Mouse (Mus musculus) cortical plate, adult 2 months (tissue): Measurements from ENCODE around the gene Arf1. TPM values are rescaled to one million over a fixed set of nuclear protein-coding genes. Genes with fewer than 3 reads are reported as not detected.

Source experiments
- H3K27ac ChIP-seq: fragments of 200-500 bp; 2 replicates; pipeline ENCODE4 v1.5.1; 2012; ENCODE audit warnings: low read length, control low read depth, inconsistent platforms; ENCODE audit not compliant: insufficient read depth
- H3K4me1 ChIP-seq: fragments of 200-500 bp; 2 replicates; pipeline ENCODE4 v1.6.1; 2011; ENCODE audit warnings: low read length; ENCODE audit not compliant: control insufficient read depth, insufficient read depth
- H3K4me3 ChIP-seq: fragments of 200-500 bp; 2 replicates; pipeline ENCODE4 v1.5.1; 2011; ENCODE audit warnings: mild to moderate bottlenecking, low read length, control low read depth; ENCODE audit not compliant: insufficient read depth
- CTCF ChIP-seq: fragments of 200-500 bp; IDR thresholded peaks from 2 replicates; pipeline ENCODE4 v1.5.1; 2011; ENCODE audit warnings: mild to moderate bottlenecking, control low read depth, low read length; ENCODE audit not compliant: insufficient read depth; ENCODE audit errors: extremely low read depth
- POLR2A ChIP-seq: fragments of 200-500 bp; IDR thresholded peaks from 2 replicates; pipeline ENCODE4 v1.6.1; 2011; ENCODE audit warnings: mild to moderate bottlenecking, low read length, control low read depth; ENCODE audit not compliant: insufficient read depth; ENCODE audit errors: extremely low read depth
- polyA plus RNA-seq: library from polyadenylated mRNA; depleted of rRNA; stranded (reverse); fragments of >200 nt; gene quantifications from 2 replicates; pipeline ENCODE4 v1.2.3, GENCODE M21; 2012; rRNA removed

Arf1 gene
- 569 and 571 TPM in 2 replicates for polyA plus RNA-seq

DNA sequence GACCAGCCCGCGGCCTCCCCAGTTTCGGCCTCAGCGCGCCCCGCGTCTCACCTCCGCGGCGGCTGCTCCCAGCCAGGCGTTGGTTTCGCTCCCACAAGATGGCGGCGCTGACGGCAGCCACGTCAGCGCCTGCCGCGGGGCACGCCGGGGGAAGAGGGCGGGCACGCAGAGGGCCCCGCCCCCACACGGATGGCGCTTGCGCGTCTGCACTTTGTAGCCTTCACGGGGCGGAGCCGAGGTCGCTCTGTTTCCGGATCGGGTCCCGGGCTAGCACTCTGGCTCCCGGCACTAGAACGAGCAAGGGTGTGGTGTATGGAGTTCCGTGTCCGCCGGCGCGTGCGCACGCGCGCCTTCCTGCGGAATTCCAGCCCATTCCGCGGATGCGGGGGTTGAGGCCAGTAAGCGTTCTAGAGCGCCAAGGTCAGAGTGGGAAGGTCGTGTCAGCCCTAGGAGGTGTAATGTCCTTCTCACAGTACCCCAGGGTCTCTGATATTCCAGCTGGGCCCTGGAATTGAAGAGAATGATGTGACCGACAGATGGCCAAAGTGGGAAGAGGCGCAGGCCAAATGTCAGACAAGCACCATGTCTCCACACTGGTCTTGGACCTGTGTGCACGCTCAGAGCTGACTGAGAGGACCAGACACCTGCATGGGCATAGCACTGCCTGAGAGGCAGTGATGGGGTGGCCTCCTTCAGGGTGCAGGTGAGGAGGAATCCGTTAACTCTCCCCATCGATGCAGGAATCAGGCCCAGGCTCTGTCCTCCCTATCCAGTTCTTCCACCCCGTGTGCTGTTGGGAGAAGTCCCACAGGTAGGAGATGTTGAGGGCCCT lies at the start of gene Arf1:
Arf1 (minus strand) TSS at position 149 of the 832 bp plus-strand sequence.
- peak; percentile 68 for TF ChIP-seq POLR2A
- no peak for TF ChIP-seq CTCF
- Histone ChIP-seq H3K27ac (peak within 1 kb of the TSS; percentile 96), H3K4me1 (peaks cover 5% of the 10 kb centered on the region), H3K4me3 (peak within 1 kb of the TSS; percentile 55)

DNA sequence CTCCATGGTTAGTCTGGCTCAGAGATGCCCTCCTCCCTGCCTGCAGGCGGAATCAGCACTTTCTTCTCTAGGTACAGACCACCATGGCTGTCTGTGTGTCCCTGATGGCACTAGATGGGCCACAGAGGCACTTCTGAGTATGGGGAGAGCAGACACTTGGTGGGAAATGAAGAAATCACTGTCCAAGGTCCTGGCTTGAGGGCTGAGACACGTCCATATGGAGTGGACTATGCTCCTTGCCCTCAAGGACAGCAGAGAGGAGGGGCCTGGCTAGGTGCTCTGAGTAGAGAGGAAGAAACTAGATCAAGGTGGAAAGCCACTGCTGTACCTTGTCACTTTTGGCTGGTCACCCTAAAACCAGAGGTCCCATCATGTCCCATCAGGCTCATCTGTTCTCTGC lies 48.8 kb upstream of the Arf1 start:
- no peaks in the 10 kb centered on the region for H3K4me1 ChIP-seq
- H3K4me3 ChIP-seq, result no peak overlapping the region
- no peak overlapping the region for H3K27ac ChIP-seq
- TF ChIP-seq CTCF, result no peak
- no peak for TF ChIP-seq POLR2A

DNA sequence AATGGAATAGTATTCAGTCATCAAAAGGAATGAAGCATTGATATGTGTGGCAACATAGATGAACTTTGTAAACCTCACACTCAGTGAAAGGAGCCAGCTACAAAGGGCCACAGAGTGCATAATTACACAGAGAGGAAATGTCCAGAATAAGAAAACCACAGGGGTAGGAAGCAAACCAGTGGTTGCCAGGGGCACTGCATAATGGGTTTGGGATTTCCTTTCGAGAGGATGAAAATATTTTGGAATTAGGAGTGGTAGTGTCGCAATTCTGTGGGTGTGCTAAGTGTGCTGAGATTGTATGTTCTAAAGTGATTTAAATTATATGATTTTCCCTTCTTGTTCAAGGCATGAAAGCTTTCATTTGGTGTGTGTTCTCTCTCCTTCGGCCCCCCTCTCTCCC lies 46.1 kb upstream of the Arf1 start:
- H3K4me3 ChIP-seq, result no peak overlapping the region
- no peak overlapping the region for H3K27ac ChIP-seq
- H3K4me1 ChIP-seq, result no peaks in the 10 kb centered on the region
- no peak for TF ChIP-seq CTCF
- TF ChIP-seq POLR2A, result no peak

DNA sequence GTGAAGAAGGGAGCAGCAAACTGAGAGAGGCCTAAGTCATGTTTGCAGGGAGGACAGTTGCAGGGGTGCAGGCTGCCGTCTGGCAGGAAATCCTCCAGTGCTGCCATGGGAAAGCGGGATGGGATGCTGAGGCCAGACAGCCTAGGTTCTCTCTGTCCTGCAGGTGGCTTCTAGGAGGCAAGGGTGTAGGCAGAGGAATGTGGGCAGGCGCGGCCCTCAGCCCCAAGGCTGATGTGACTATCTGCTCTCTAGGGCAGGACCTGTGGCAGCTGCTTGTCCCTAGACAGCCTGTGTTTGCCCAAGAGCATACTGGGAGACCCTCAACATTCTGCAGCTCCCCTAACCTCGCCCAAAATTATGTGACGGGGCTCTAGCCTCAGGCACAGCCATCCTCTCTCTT lies 38.7 kb upstream of the Arf1 start:
- H3K4me1 ChIP-seq, result no peaks in the 10 kb centered on the region
- no peak overlapping the region for H3K4me3 ChIP-seq
- no peak overlapping the region for H3K27ac ChIP-seq
- TF ChIP-seq CTCF (no peak), POLR2A (no peak)

DNA sequence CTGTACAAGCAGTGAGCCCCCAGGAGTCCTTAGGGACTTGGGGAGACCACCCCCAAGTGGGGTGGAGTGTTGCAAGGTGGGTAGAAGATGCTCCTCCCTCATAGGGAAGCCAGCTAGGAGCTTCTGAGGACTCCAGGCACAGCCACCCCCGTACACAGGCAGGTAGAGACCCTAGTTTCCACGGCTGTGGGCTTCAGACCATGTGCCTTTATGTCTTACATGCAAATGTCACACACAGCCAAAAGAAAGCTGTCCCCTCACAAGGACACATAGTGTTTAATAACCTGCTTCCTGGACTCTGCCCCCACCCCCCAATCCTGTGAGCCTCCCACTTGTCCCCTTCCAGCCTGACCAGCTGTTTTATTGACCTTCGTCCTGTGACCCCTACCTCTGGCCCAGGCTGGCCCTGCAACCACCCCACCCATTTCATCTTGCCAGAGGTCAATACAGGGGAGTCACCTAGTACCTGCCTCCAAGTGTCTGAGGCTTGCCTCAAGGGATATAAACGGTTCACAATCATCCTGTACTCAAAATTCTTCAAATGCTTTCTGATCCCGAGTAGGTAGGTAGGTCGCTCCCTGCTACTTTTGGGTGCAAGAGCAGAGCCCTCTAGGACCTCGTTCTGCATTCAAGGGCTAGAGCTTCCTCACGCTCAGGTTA lies 37.2 kb upstream of the Arf1 start:
- no peak overlapping the region for H3K4me3 ChIP-seq
- TF ChIP-seq POLR2A, result no peak
- TF ChIP-seq CTCF, result no peak
- no peak overlapping the region for H3K27ac ChIP-seq
- no peaks in the 10 kb centered on the region for H3K4me1 ChIP-seq

DNA sequence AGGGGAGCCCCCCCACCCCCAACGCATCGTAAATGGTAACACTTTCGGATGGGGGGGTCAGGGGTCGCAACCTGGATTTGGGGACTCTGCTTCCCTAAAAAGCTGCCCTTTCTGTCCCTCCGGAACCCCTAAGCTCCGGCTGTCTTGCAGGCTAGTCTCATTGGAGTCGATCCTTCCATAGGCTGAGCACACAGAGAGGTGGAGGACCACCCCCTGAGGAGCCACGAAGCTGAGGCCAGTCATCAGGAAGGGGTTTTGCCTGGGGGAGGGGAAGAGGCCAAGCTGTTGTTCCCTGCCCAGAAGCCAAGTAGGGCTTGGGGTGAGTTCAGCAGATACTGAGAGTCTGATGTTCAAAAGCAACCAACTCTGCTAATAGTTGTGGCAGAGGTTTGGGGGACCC lies 36.5 kb upstream of the Arf1 start:
- Histone ChIP-seq H3K4me3 (peak overlapping the region; percentile 28; the same call in 1 of the 2 replicates), H3K27ac (no peak overlapping the region), H3K4me1 (no peaks in the 10 kb centered on the region)
- TF ChIP-seq CTCF, result no peak

DNA sequence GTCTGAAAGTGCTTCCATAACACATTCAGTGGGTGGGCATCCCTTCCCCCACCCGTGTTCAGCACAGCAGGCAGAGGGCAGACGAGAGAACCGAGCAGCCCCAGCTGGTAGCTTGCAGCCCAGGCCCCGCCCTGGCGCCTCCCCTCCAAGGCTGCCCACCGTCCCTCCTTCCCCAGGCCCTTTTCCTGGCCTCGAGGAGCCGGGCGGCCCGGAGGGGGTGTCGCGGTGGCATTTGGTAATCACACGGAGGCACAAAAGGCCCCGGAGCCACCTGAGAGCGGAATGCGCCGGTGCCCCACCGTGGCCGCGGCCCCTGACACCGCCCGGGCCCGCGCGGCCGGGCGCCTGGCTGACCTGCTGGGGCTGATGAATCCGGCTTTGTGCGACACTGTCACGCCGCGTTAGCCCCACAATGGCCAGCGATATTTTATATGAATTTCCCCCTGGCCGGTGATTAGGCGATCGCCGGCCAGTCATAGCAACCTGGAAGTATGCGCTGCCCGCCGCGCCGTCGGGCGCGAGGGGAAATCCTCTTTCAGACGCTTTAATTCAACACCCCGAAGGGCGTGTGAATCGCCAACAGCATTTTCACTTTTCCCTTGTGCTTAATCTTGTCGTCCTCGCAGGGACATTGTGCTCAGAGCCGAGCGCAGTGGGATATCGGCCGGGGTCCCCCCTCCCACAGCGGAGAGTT lies 35.9 kb upstream of the Arf1 start:
- no peak overlapping the region for H3K27ac ChIP-seq
- no peak for TF ChIP-seq POLR2A
- 0 out of 2 replicates have a peak, but pooled peaks have one; percentile 23 for TF ChIP-seq CTCF
- peak overlapping the region; percentile 28 for H3K4me3 ChIP-seq
- no peaks in the 10 kb centered on the region for H3K4me1 ChIP-seq

DNA sequence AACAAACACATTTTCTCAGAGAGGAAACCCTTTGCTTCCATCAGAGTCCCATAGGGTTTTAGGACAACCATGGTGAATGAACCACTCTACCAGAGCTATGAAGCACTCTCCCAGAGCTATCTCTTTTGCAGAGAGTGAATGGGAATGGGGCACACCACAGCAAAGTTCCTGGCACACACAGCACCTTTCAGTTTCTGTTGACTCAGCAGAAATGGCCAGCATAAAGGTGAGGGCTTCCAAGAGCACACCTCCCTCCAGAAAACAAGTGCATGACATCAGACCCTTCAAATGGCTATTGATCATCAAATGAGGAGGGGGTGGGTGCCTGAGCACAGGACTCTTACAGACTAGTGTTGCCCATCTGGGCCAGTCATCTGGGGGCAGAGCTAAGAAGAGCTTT lies 34.2 kb upstream of the Arf1 start:
- Histone ChIP-seq H3K4me1 (no peaks in the 10 kb centered on the region), H3K27ac (no peak overlapping the region), H3K4me3 (no peak overlapping the region)
- no peak for TF ChIP-seq CTCF
- TF ChIP-seq POLR2A, result no peak

DNA sequence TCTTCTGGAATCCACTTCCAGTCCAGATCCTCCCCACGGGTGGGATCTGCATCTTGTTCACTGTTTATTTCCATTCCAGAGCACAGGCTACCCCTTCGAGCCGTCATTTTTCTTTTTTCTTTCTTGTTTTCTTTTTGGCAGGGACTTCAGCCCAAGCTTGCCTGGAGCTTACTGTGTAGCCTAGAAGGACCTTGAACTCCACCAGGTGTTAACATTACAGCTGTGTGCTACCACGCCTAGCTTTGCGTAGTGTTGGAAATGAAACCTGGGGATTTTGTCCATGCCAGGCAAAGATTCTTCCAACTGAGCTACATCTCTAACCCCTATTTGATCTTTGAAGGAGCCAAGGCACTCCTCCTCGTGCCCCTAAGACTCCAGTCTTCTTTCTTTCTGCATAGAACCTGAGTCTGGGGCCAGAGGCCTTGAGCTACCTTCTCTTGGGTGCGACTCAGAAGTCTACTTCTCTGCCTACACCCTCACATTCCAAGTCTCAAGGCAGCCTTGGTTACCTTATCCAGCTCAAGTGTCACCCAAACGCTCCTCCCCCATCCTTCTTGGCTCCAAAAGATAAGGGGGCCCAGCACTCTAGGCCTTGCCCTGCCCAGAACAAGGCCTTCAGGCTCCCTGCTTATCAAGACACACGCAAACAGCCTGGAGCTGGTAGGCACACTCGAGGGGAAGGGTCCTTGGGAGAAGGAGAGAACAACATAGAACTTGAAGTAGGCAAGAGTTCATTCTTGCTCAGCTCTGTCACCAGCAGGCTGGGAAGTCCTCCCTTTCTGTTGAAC lies 32.8 kb upstream of the Arf1 start:
- Histone ChIP-seq H3K27ac (no peak overlapping the region), H3K4me3 (no peak overlapping the region), H3K4me1 (no peaks in the 10 kb centered on the region)
- no peak for TF ChIP-seq POLR2A

DNA sequence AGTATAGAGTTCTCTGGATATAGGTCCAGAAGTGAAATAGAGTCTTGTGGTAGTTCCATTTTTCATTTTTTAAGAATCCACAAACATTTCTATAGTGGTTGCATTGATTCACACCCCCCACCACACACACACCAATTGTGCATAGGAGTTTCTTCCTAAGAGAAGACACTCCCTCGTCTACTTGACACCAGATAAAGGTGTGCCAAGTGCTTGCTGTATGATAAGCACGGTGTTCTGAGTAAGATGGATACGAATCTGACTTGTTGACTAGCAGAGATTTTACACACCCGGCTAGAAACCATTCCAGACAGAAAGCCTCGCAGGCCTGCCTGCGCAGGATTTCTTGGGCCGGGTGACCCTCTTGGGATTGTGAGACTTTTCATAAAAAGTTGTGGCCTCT lies 31.6 kb upstream of the Arf1 start:
- H3K27ac ChIP-seq, result no peak overlapping the region
- H3K4me1 ChIP-seq, result no peaks in the 10 kb centered on the region
- H3K4me3 ChIP-seq, result no peak overlapping the region
- TF ChIP-seq CTCF (no peak), POLR2A (no peak)
